Mouse (Mus musculus) activated CD4-positive, CD25-positive, alpha-beta regulatory T cell (primary cell): ENCODE data around the gene Slc41a3. TPM values are rescaled to one million over a fixed set of nuclear protein-coding genes. Genes with fewer than 3 reads are reported as not detected.

Experiments used
- polyA plus RNA-seq, 2 experiments: library from polyadenylated mRNA; unstranded; fragments of 100-300 nt; shearing (Covaris generic); gene quantifications; one replicate each; pipeline ENCODE4 v1.2.1; 2017

The Slc41a3 gene
- 10 to 100 TPM in 1 of 2 experiments, 1 to 10 TPM in 1; 9.4 to 14.1 TPM for polyA plus RNA-seq

GRCm38 (mm10) chr6:90604533-90605297 lies at the start of gene Slc41a3:
TSS of gene Slc41a3 (plus strand) at chr6:90604725.

Other genes with a start within 250 kb of the Slc41a3 start
- 10 to 100 TPM; 24.6 to 27.8 TPM for gene Zxdc, start 235.2 kb upstream of the Slc41a3 start, polyA plus RNA-seq
- gene Cfap100, start 175.9 kb upstream of the Slc41a3 start, polyA plus RNA-seq, result under 1 TPM; 0.14 to 0.17 TPM
- under 1 TPM in 1 of 2 experiments, not detected in 1; 0.33 TPM for gene Klf15, start 142.1 kb upstream of the Slc41a3 start, polyA plus RNA-seq
- gene Aldh1l1, start 118.3 kb upstream of the Slc41a3 start, polyA plus RNA-seq, result 1 to 10 TPM in 1 of 2 experiments, under 1 TPM in 1; 0.79 to 1.6 TPM